Comparison of ENCODE assay signal across 9 mouse cellular contexts in the genomic region with DNA sequence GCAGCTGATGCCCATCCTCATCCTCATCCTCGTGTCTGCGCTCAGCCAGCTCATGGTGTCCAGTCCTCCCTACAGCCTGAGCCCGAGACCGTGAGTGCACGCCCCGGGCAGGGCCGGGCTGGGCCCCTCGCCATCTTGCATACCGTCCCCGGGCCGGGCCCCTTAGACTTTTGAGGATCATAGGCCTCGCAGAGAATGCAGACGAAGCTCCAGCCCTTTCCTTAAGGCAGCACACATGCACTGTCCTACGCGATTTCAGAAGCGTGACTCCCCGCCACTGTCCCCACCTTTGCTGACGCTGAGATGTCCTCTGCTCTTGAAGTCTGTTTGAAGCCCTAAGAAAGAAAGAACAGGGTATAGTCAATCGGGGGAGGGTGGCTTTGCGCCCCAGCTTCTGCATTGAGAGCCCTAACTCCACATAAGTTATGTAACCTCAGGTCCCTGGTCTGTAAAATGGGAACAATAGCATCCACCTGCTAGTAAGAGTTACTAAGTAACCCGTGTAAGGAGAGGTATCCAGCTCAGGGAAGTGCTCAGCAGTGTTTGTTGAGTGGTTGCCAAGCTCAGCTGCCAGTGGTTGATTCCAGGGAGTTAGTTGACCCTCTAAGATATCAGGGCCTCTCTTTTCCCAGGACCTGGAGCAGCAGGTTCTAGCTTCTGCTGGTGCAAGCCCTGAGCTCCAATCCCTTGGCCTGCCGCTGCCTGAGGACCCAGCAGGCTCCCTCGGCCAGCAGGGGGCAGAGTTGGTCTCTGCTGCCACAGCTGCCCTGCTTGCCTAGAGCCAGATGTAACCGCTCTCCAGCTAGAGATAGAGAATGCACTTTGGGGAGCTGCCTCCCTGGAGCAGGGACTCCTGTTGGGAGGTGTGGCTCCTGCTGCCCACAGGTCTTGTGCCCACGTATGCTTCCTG. TPM values are rescaled to one million over a fixed set of nuclear protein-coding genes. Genes with fewer than 3 reads are reported as not detected.
DNase-seq lines count a peak whose midpoint lies in the region; ATAC-seq and TF ChIP-seq lines count a peak whose summit lies in the region.
"Had no signal": no experiment of that assay in that cellular context is flagged by ENCODE, and none has a peak within 500 bp of the region (broad histone marks: within the 10 kb centered on the region; RNA-seq: fewer than 3 reads in every experiment).

No protein-coding gene starts in this region.

- no peak overlapping the region for H3K9ac ChIP-seq in hindbrain, embryonic 16.5 days (ENCODE audit: low read depth, low read length)
- no peak overlapping the region for H3K9ac ChIP-seq in forebrain, postnatal 0 days
- no peak overlapping the region for H3K9ac ChIP-seq in limb, embryonic 14.5 days (ENCODE audit: low read depth, low read length, severe bottlenecking)

- TF ChIP-seq POLR2A in limb, embryonic 14.5 days (IDR thresholded peaks at IDR 0.05; ENCODE audit: borderline replicate concordance, extremely low read depth, insufficient read depth, insufficient read length) = no peak

- WGBS in hindbrain, embryonic 10.5 days = 82% methylated on average over 25 of the region's 25 CpGs
- 80% methylated on average over 25 of the region's 25 CpGs for WGBS in hindbrain, embryonic 16.5 days
- 80% methylated on average over 25 of the region's 25 CpGs for WGBS in forebrain, postnatal 0 days
- WGBS in limb, embryonic 14.5 days = 83% methylated on average over 25 of the region's 25 CpGs

- no peaks in the 10 kb centered on the region for H3K27me3 ChIP-seq in hindbrain, embryonic 10.5 days (ENCODE audit: insufficient read depth, poor library complexity, severe bottlenecking)
- no peaks in the 10 kb centered on the region for H3K27me3 ChIP-seq in hindbrain, embryonic 16.5 days (replicated peaks; ENCODE audit: control insufficient read depth, insufficient read depth, low read length)
- no peaks in the 10 kb centered on the region for H3K27me3 ChIP-seq in forebrain, postnatal 0 days (ENCODE audit: insufficient read depth, low read length)
- no peaks in the 10 kb centered on the region for H3K27me3 ChIP-seq in limb, embryonic 14.5 days (ENCODE audit: control insufficient read depth, insufficient read depth, low read length)

- no peak for ATAC-seq in hindbrain, embryonic 16.5 days
- no peak for ATAC-seq in forebrain, postnatal 0 days
- no peak for ATAC-seq in limb, embryonic 14.5 days (ENCODE audit: low FRiP score, low read depth)
- 0 out of 2 replicates have a peak, but pooled peaks have one; percentile 27 for ATAC-seq in monocyte, adult 5-6 weeks (replicated peaks; ENCODE audit: insufficient number of reproducible peaks, low FRiP score, low TSS enrichment, poor library complexity, severe bottlenecking)

- no peak overlapping the region for H3K4me2 ChIP-seq in hindbrain, embryonic 16.5 days (ENCODE audit: low read length)
- no peak overlapping the region for H3K4me2 ChIP-seq in forebrain, postnatal 0 days (ENCODE audit: low read depth)
- no peak overlapping the region for H3K4me2 ChIP-seq in limb, embryonic 14.5 days (replicated peaks; ENCODE audit: low read depth, low read length, severe bottlenecking)

- H3K27ac ChIP-seq in hindbrain, embryonic 10.5 days = peak overlapping the region; percentile 76
- no peak overlapping the region for H3K27ac ChIP-seq in hindbrain, embryonic 16.5 days (ENCODE audit: low read depth, low read length)
- peak overlapping the region; percentile 35; the same call in 1 of the 2 replicates for H3K27ac ChIP-seq in forebrain, postnatal 0 days (ENCODE audit: low read depth, low read length)
- no peak overlapping the region for H3K27ac ChIP-seq in limb, embryonic 14.5 days (replicated peaks; ENCODE audit: low read depth, low read length)
- H3K27ac ChIP-seq: macrophage had no signal

- peaks cover 85% of the 10 kb centered on the region for H3K36me3 ChIP-seq in hindbrain, embryonic 10.5 days
- H3K36me3 ChIP-seq in hindbrain, embryonic 16.5 days (ENCODE audit: control insufficient read depth, insufficient read depth, low read length) = peaks cover 19% of the 10 kb centered on the region; the same call in 1 of the 2 replicates
- H3K36me3 ChIP-seq in forebrain, postnatal 0 days (ENCODE audit: insufficient read depth) = peaks cover 53% of the 10 kb centered on the region
- H3K36me3 ChIP-seq in limb, embryonic 14.5 days (ENCODE audit: control insufficient read depth, insufficient read depth, low read length) = peaks cover 79% of the 10 kb centered on the region

- H3K4me1 ChIP-seq in hindbrain, embryonic 10.5 days (replicated peaks) = peaks cover 64% of the 10 kb centered on the region
- H3K4me1 ChIP-seq in hindbrain, embryonic 16.5 days (ENCODE audit: control insufficient read depth, insufficient read depth, low read depth, low read length) = peaks cover 38% of the 10 kb centered on the region
- H3K4me1 ChIP-seq in forebrain, postnatal 0 days (ENCODE audit: insufficient read depth) = peaks cover 33% of the 10 kb centered on the region
- H3K4me1 ChIP-seq in limb, embryonic 14.5 days (ENCODE audit: control insufficient read depth, insufficient read depth, low read length) = peaks cover 20% of the 10 kb centered on the region

- H3K9me3 ChIP-seq in hindbrain, embryonic 10.5 days = no peaks in the 10 kb centered on the region
- H3K9me3 ChIP-seq in hindbrain, embryonic 16.5 days (ENCODE audit: control insufficient read depth, low read length) = no peaks in the 10 kb centered on the region
- no peaks in the 10 kb centered on the region for H3K9me3 ChIP-seq in forebrain, postnatal 0 days (ENCODE audit: low read length)
- H3K9me3 ChIP-seq in limb, embryonic 14.5 days (ENCODE audit: control insufficient read depth, low read length) = no peaks in the 10 kb centered on the region

- DNase-seq in hindbrain, embryonic 10.5 days (ENCODE audit: low spot score) = peak; percentile 87
- DNase-seq in cerebellum, adult 9-10 months = peak; percentile 62
- peak; percentile 79 for DNase-seq in forebrain, postnatal 0 days
- DNase-seq in induced T-regulatory cell, adult 2 months (ENCODE audit: low read depth) = peak; percentile 92
- DNase-seq in limb, embryonic 14.5 days (ENCODE audit: low spot score) = peak; percentile 81
- peak; percentile 75 to 84 for DNase-seq in spleen, postnatal 14 days (ENCODE audit: low spot score in 2 of 2)

- TF ChIP-seq CTCF in forebrain, postnatal 0 days (IDR thresholded peaks at IDR 0.05; ENCODE audit: low read depth) = peak; percentile 89

- no peak overlapping the region for H3K4me3 ChIP-seq in hindbrain, embryonic 10.5 days
- no peak overlapping the region for H3K4me3 ChIP-seq in hindbrain, embryonic 16.5 days (ENCODE audit: low read length)
- no peak overlapping the region for H3K4me3 ChIP-seq in forebrain, postnatal 0 days (ENCODE audit: low read depth, low read length)
- H3K4me3 ChIP-seq in limb, embryonic 14.5 days (replicated peaks; ENCODE audit: low read length) = no peak overlapping the region

RNA-seq across cellular contexts. Expression of gene Dnajb12, which starts 15.2 kb away (rescaled TPM):
- 27.2 and 31.5 TPM in 2 replicates for polyA plus RNA-seq in hindbrain, embryonic 10.5 days (2016; fragmentation: Nextera tagmentation; extraction: Ambion mirVana)
- polyA plus RNA-seq in hindbrain, embryonic 16.5 days (2015; fragmentation: Nextera tagmentation; extraction: Ambion mirVana) = 20.6 and 23.7 TPM in 2 replicates
- total RNA-seq in forebrain, postnatal 0 days (2014; rRNA removed) = 35.2 and 41.1 TPM in 2 replicates
- polyA plus RNA-seq in forebrain, postnatal 0 days (2015; fragmentation: Nextera tagmentation; extraction: Ambion mirVana) = 21.2 and 23.5 TPM in 2 replicates
- 34.1 and 37.1 TPM in 2 replicates for polyA plus RNA-seq in limb, embryonic 14.5 days (2012; rRNA removed)
- 26.0 and 26.3 TPM in 2 replicates for polyA plus RNA-seq in limb, embryonic 14.5 days (2014; fragmentation: Nextera tagmentation; extraction: Ambion mirVana)
- total RNA-seq in monocyte, adult 5-6 weeks (2017) = 29.6 to 41.9 TPM (median 30.0 TPM) in 3 replicates

RNA-seq across cellular contexts. Expression of gene Ddit4, which starts 57.1 kb away (rescaled TPM):
- polyA plus RNA-seq in hindbrain, embryonic 10.5 days (2016; fragmentation: Nextera tagmentation; extraction: Ambion mirVana) = 37.5 and 37.6 TPM in 2 replicates
- 75.3 and 97.1 TPM in 2 replicates for polyA plus RNA-seq in hindbrain, embryonic 16.5 days (2015; fragmentation: Nextera tagmentation; extraction: Ambion mirVana)
- total RNA-seq in forebrain, postnatal 0 days (2014; rRNA removed) = 40.0 and 40.7 TPM in 2 replicates
- 52.9 and 57.8 TPM in 2 replicates for polyA plus RNA-seq in forebrain, postnatal 0 days (2015; fragmentation: Nextera tagmentation; extraction: Ambion mirVana)
- polyA plus RNA-seq in limb, embryonic 14.5 days (2012; rRNA removed) = 117 and 138 TPM in 2 replicates
- 8.5 and 8.6 TPM in 2 replicates for polyA plus RNA-seq in limb, embryonic 14.5 days (2014; fragmentation: Nextera tagmentation; extraction: Ambion mirVana)
- 29.5 to 34.2 TPM (median 34.2 TPM) in 3 replicates for total RNA-seq in monocyte, adult 5-6 weeks (2017)

Comparison
In these comparisons a context has a peak if more than half of its experiments do, and no peak if none do; other contexts are left out.
1. H3K27ac ChIP-seq: peak in hindbrain, embryonic 10.5 days (single experiment) and forebrain, postnatal 0 days (single experiment); none in hindbrain, embryonic 16.5 days (single experiment) and limb, embryonic 14.5 days (single experiment).
2. Peak in every context shown above with its lines, with median percentiles within 50 percentile points of each other: DNase-seq.